Mouse (Mus musculus) heart, embryonic 10.5 days (tissue): ENCODE results near the gene Slc6a11. TPM values are rescaled to one million over a fixed set of nuclear protein-coding genes. Genes with fewer than 3 reads are reported as not detected.

Source experiments
- DNase-seq: peaks from one replicate; pipeline ENCODE4 v3.0.0-alpha.2; 2017; ENCODE audit warnings: low spot score
- H3K27ac ChIP-seq: fragments of 300-500 bp; sonication (generic); 2 replicates; pipeline ENCODE4 v1.5.1; 2016; ENCODE audit warnings: mild to moderate bottlenecking
- H3K27me3 ChIP-seq: fragments of 300-500 bp; sonication (generic); 2 replicates; pipeline ENCODE4 v1.6.1; 2016; ENCODE audit warnings: mild to moderate bottlenecking; ENCODE audit not compliant: poor library complexity, insufficient read depth, severe bottlenecking
- H3K36me3 ChIP-seq: fragments of 300-500 bp; sonication (generic); 2 replicates; pipeline ENCODE4 v1.6.1; 2016; ENCODE audit warnings: mild to moderate bottlenecking, moderate library complexity
- H3K4me1 ChIP-seq: fragments of 300-500 bp; sonication (generic); 2 replicates; pipeline ENCODE4 v1.6.1; 2016; ENCODE audit warnings: mild to moderate bottlenecking
- H3K4me3 ChIP-seq: fragments of 300-500 bp; sonication (generic); 2 replicates; pipeline ENCODE4 v1.5.1; 2016; ENCODE audit warnings: mild to moderate bottlenecking, moderate library complexity
- H3K9me3 ChIP-seq: fragments of 300-500 bp; sonication (generic); 2 replicates; pipeline ENCODE4 v1.6.1; 2016; ENCODE audit warnings: mild to moderate bottlenecking, moderate library complexity
- WGBS: fragments of 180-500 bp; shearing (Covaris S2); methylation state at CpG from one replicate; pipeline ENCODE4 v1.1.7; 2016; 5-methylcytosine and 5-hydroxymethylcytosine counted together
- polyA plus RNA-seq: library from polyadenylated mRNA; unstranded; fragments of >200 nt; fragmentation: Nextera tagmentation; extraction: Ambion mirVana; gene quantifications from 2 replicates; pipeline ENCODE4 v1.2.1, GENCODE M21; 2016

The Slc6a11 gene
- polyA plus RNA-seq, 1 experiment from 2014 or later = 0.06 TPM

DNA sequence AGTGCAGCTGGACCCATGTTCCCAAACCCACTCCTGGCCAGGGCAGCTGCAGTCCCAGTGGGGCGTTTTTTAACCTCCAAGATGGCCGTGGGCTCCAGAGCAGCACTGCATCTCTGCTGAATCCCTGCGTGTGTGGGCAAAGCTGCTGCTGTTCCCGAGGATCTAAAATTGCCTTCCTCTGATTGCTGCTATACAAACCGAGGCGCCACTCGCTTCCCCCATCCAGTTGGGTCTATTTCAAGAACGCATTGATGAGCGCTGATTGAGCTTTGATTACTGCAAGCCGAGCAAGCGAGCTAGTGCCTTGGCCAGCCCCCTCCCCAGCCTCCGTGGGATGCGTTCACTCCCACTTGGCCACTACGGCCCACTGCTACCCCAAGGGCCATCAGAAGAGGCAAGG, 123.9 kb downstream of the Slc6a11 start:
- no peak for DNase-seq
- 78% methylated on average over 14 of the region's 14 CpGs for WGBS
- Histone ChIP-seq H3K4me3 (no peak overlapping the region), H3K27me3 (peaks cover 47% of the 10 kb centered on the region; the same call in 1 of the 2 replicates), H3K4me1 (no peaks in the 10 kb centered on the region), H3K9me3 (no peaks in the 10 kb centered on the region), H3K27ac (no peak overlapping the region), H3K36me3 (no peaks in the 10 kb centered on the region)

DNA sequence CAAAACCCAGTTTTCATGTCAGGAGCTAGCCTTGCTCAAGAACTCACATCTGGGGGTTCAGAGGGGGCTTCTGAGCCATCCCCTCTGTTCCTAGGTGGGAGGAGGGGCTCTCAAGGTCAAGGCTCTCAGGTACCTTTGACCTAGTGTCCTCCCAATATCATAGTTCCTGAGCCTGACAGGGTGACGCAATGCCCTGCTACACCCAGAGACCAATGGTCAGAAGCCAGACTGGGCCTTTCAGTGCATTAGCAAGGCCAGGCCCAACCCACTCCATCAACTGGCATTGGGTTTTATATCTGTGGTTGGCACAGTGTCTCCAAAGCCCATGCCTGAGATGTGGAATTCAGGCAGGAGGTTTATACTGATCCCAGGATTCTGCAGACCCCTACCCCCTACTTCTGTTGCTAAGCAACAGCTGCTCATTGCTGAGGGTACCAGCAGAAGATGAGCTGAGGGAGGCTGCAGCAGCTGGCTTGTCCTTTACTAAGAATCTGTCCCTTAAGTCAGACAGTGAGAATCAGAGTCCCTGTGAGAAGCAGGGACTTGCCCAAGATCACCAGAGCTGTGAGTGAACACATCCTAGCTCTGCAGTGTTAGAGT, 126.8 kb downstream of the Slc6a11 start:
- no peaks in the 10 kb centered on the region for H3K4me1 ChIP-seq
- no peak for DNase-seq
- H3K27me3 ChIP-seq = peaks cover 52% of the 10 kb centered on the region; the same call in 1 of the 2 replicates
- H3K36me3 ChIP-seq = no peaks in the 10 kb centered on the region
- no peak overlapping the region for H3K4me3 ChIP-seq
- no peaks in the 10 kb centered on the region for H3K9me3 ChIP-seq
- H3K27ac ChIP-seq = no peak overlapping the region
- WGBS = 60% methylated on average over 1 of the region's 1 CpGs

DNA sequence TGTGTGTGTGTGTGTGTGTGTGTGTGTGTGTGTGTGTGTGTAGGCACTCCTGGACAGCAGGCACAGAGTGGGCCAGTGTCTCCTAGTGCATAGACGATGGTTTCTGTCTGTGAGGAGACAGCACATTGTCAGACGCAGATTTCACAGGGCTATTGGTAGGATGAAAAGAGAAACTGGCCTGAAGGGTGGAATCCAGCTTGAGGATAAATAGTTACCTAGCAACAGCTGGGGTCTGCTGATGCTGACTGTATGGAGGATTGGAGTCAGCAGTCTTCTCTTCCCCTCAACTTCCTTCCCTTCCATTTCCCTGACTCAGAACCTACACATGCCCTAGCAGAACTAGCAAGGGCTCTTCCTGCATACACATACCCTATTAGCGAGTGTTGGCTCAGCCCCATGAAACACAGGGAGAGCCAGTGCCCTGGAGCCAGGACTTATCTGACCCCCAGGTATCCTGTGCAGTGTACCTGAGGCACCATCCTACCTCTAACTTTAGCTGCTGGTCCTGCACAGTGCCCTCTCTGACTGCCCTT, 127.7 kb downstream of the Slc6a11 start:
- no peaks in the 10 kb centered on the region for H3K4me1 ChIP-seq
- no peaks in the 10 kb centered on the region for H3K36me3 ChIP-seq
- H3K27me3 ChIP-seq = peaks cover 57% of the 10 kb centered on the region; the same call in 1 of the 2 replicates
- no peak for DNase-seq
- H3K9me3 ChIP-seq = no peaks in the 10 kb centered on the region
- H3K4me3 ChIP-seq = no peak overlapping the region
- H3K27ac ChIP-seq = no peak overlapping the region
- whole genome bisulfite sequencing = 68% methylated on average over 3 of the region's 3 CpGs

DNA sequence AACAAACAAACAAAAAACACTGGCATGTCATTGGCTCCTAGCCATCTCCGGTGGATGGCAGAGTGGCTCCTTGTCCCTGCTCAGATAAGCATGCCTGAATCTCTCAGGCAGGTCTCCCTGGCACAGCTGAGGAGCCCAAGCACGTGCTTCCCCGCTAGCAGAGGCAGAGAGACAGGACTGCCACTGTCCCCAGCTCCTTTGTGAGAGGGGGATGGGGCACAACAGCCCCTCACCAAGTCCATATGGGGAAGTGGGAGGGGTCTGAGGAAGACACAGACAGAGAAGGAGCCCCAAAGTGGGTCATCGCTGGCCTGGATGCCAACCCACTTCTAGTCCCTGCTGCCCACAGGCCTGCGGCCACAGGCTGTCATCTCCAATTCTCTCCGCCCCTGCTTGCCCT, 130.6 kb downstream of the Slc6a11 start:
- Histone ChIP-seq H3K9me3 (no peaks in the 10 kb centered on the region), H3K36me3 (no peaks in the 10 kb centered on the region), H3K27ac (no peak overlapping the region), H3K4me3 (no peak overlapping the region), H3K27me3 (peaks cover 61% of the 10 kb centered on the region; the same call in 1 of the 2 replicates), H3K4me1 (peaks cover 11% of the 10 kb centered on the region; the same call in 1 of the 2 replicates)
- DNase-seq = no peak
- 56% methylated on average over 6 of the region's 6 CpGs for WGBS

DNA sequence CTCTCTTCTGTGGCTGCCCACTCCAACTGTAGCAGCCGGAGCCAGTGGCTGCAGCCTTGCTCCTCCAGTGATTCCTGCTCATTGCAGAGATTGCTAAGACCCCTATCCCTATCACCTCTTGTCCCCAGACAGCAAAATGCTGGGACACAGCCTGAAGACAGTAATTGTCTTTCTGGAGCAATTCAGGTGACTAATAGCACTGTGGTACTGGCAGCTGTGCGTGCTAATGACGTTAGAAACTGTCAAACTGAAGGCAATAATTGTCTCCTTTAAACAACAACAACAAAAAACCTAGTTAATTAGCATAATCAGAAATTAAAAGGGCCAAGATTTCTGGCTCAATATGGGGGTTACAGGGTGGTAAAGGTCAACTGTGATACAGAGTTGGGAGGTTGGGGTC, 133.0 kb downstream of the Slc6a11 start:
- Histone ChIP-seq H3K36me3 (no peaks in the 10 kb centered on the region), H3K4me3 (no peak overlapping the region), H3K4me1 (peaks cover 11% of the 10 kb centered on the region; the same call in 1 of the 2 replicates), H3K27me3 (peaks cover 63% of the 10 kb centered on the region; the same call in 1 of the 2 replicates), H3K9me3 (no peaks in the 10 kb centered on the region), H3K27ac (no peak overlapping the region)
- WGBS = 63% methylated on average over 3 of the region's 3 CpGs
- DNase-seq = no peak

DNA sequence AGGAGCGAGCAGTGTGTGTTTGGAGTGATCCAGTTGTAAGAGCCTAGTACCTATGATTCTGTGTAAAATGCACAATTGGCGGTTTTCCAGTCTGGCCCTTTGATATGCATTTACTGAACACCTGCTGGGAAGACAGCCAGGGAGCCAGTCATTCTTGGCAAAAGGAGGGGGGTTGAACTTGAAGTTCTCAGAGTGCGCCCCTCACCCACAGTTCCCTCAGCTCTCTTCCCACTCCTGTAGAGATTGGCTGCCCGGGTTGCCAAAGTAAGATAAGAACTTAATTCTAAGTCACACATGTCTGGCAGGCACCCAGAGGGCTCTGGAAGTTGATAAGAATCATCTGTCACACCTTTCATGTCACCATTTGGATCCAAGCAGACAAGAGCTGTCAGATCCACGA, 133.4 kb downstream of the Slc6a11 start:
- 30% methylated on average over 5 of the region's 5 CpGs for WGBS
- Histone ChIP-seq H3K27me3 (peaks cover 63% of the 10 kb centered on the region; the same call in 1 of the 2 replicates), H3K4me3 (no peak overlapping the region), H3K27ac (no peak overlapping the region), H3K36me3 (no peaks in the 10 kb centered on the region), H3K4me1 (peaks cover 11% of the 10 kb centered on the region; the same call in 1 of the 2 replicates), H3K9me3 (no peaks in the 10 kb centered on the region)
- DNase-seq = no peak

DNA sequence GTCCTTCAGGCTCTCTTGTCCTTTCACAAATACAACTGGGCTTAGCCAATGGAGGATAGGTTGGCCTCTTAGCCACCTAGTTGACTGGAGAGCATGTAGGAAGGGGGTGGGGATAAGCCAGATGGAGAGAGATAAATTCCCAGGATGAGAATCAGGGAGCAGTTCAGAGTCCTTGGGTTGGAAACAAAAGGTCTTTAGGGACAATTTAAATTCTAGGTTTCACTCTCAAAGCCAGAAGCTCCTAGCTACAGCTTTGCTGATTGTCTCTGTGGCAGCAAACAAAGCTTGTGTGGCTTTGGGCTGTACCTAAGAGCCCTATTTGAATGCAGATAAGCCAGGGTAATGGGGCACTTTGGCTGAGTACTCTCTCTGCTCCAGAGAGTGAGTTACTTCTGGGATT, 135.2 kb downstream of the Slc6a11 start:
- Histone ChIP-seq H3K4me3 (no peak overlapping the region), H3K36me3 (no peaks in the 10 kb centered on the region), H3K27me3 (peaks cover 66% of the 10 kb centered on the region), H3K4me1 (peaks cover 15% of the 10 kb centered on the region; the same call in 1 of the 2 replicates), H3K9me3 (no peaks in the 10 kb centered on the region), H3K27ac (no peak overlapping the region)
- no peak for DNase-seq

DNA sequence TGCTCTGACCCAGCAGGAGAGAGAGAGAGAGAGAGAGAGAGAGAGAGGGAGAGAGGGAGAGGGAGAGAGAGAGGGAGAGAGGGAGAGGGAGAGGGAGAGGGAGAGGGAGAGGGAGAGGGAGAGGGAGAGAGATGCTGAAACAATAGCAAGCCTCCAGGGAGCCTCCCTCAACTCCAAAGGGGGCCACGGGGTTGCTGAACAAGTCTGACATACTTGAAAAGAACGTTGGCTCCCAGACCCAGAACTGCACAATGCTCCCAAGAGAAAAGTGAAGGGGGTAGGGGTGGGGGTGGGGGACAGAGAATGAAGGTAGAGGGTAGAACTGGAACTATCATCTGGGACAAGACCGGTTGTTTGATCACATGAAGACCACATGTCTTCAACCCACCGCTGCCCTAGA, 136.9 kb downstream of the Slc6a11 start:
- no peak overlapping the region for H3K4me3 ChIP-seq
- H3K27ac ChIP-seq = no peak overlapping the region
- peaks cover 63% of the 10 kb centered on the region for H3K27me3 ChIP-seq
- H3K4me1 ChIP-seq = peaks cover 20% of the 10 kb centered on the region; the same call in 1 of the 2 replicates
- H3K36me3 ChIP-seq = no peaks in the 10 kb centered on the region
- H3K9me3 ChIP-seq = no peaks in the 10 kb centered on the region
- no peak for DNase-seq
- WGBS = 35% methylated on average over 4 of the region's 4 CpGs

DNA sequence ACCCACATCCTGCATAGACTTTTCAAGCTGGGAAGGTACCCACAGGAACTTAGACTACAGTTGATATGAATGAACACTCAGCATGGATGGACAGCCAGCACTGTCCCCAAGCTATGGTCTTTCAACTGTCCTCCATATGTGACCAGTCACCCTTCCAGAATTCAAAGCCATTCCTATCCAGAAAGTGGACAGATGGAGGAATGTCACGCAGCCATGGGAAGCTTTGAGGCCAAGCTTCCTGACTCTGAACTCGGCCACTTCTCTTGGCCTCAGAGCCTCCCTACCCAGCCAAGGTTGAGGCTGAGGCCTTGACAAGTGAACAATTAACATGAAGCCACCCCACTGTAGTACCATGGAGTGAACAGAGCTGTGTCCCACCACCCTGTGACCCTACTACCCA, 138.5 kb downstream of the Slc6a11 start:
- no peak for DNase-seq
- H3K27me3 ChIP-seq = peaks cover 75% of the 10 kb centered on the region
- H3K4me1 ChIP-seq = peaks cover 18% of the 10 kb centered on the region
- H3K36me3 ChIP-seq = no peaks in the 10 kb centered on the region
- no peaks in the 10 kb centered on the region for H3K9me3 ChIP-seq
- H3K4me3 ChIP-seq = no peak overlapping the region
- H3K27ac ChIP-seq = no peak overlapping the region
- 77% methylated on average over 2 of the region's 2 CpGs for WGBS

DNA sequence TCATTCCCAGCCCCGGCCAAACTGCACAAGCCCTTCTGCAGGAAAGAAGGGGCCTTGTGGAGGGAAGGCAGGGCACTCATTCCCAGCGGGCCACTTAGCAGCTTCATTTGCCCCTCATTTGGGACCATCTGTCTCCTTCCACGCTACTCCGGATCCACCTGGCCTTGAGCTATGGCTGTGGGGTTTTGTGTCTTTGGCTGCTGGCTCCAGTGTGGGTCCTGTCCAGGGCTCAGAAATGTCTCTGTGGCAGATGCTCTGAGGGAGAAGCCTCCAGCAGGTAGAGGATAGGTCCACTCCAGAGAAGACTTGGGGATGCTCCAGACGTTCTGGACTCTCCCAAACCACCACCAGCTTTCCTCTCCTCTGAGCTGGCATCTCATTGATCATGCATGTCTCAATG, 139.8 kb downstream of the Slc6a11 start:
- no peak overlapping the region for H3K27ac ChIP-seq
- no peaks in the 10 kb centered on the region for H3K36me3 ChIP-seq
- DNase-seq = no peak
- 48% methylated on average over 5 of the region's 5 CpGs for WGBS
- peaks cover 18% of the 10 kb centered on the region for H3K4me1 ChIP-seq
- H3K4me3 ChIP-seq = no peak overlapping the region
- peaks cover 80% of the 10 kb centered on the region for H3K27me3 ChIP-seq
- H3K9me3 ChIP-seq = no peaks in the 10 kb centered on the region

DNA sequence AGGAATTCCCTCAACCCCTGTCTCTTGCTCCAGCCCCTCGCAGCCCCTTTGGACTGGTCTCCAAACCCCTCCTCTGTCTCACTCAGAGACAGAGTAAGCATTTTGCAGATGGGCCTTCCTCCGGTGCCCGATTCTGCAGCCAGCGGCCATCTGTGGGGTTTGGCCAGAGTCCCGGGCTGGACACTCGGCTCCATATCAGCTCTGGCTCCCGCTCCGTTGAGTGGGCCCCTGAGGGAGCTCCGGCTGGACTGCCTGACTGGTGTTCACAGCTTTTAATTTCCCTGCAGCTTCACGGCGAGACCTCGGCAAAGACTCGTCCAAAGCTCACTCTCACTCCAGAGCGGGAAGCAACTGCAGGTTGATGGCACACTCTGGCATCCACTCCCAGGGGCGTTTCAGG, 141.2 kb downstream of the Slc6a11 start:
- no peaks in the 10 kb centered on the region for H3K9me3 ChIP-seq
- no peaks in the 10 kb centered on the region for H3K36me3 ChIP-seq
- H3K27ac ChIP-seq = no peak overlapping the region
- WGBS = 69% methylated on average over 15 of the region's 15 CpGs
- peaks cover 86% of the 10 kb centered on the region for H3K27me3 ChIP-seq
- peaks cover 18% of the 10 kb centered on the region for H3K4me1 ChIP-seq
- DNase-seq = peak; percentile 76
- no peak overlapping the region for H3K4me3 ChIP-seq

DNA sequence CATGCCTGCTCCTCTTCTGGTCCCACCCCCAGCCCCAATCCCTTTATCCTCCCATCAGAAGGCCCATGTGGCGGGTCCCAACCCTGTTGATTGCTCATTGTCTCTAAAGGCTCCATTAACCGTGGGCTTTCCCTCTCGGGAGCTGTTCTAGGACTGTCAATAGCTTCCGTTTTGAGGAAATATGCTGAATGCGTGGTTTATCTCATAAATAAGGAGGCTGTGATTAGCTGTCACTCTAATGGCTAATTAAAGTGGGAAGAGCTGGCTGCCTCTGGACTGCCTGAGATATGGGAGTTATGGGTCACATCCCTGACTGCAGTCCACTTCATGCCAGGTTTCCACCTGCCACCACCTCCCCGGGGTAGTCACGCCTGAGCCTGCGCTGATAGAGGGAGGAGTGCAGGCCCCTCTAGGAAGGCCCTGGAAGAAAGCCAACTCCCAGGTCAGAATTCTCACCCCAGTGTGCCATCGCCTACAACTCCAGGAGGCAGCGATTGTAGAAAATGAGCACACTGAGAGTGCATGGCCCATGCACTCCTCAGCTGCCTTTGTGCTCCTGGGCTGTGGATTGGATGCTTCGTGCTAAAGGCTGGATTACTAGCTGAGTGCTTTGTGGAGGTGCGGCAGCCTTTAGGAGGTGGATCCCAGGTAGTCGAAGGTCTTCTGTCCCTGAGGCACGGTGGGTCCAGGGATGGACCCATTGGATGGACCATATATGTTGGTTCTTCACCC, 143.1 kb downstream of the Slc6a11 start:
- Histone ChIP-seq H3K4me1 (peaks cover 18% of the 10 kb centered on the region), H3K4me3 (no peak overlapping the region), H3K27me3 (peaks cover 84% of the 10 kb centered on the region), H3K27ac (no peak overlapping the region), H3K9me3 (no peaks in the 10 kb centered on the region), H3K36me3 (no peaks in the 10 kb centered on the region)
- WGBS = 52% methylated on average over 14 of the region's 14 CpGs
- DNase-seq = no peak

DNA sequence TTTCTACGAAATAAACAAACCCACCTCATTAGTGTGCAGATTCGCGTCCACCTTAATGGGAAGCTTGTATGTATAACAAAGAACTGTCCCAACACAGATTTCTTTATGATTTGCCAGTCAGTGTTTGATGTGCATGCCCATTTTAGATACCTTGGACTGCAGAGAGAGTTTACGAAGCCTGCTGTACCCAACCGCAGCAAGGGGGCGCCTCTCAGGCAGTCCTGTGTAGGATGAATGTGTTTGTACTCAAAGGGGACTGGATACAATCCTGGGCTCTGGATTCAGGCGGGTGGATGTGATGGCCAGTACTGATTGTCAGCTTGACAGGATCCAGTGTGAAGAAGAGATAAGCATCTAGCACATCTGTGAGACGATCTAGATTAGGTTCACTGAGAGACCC, 144.8 kb downstream of the Slc6a11 start:
- H3K4me3 ChIP-seq = no peak overlapping the region
- peaks cover 14% of the 10 kb centered on the region for H3K4me1 ChIP-seq
- H3K9me3 ChIP-seq = no peaks in the 10 kb centered on the region
- peaks cover 81% of the 10 kb centered on the region for H3K27me3 ChIP-seq
- H3K36me3 ChIP-seq = no peaks in the 10 kb centered on the region
- H3K27ac ChIP-seq = no peak overlapping the region
- 59% methylated on average over 8 of the region's 8 CpGs for WGBS
- DNase-seq = no peak
